Mouse (Mus musculus) cerebellum, adult 2 months (tissue): ENCODE results near the gene Spock1.

ENCODE experiments used
- CTCF ChIP-seq: fragments of 200-500 bp; IDR thresholded peaks from 2 replicates; pipeline ENCODE4 v1.5.1; 2011; ENCODE audit warnings: low read depth, mild to moderate bottlenecking, control low read depth, low read length, moderate library complexity, borderline replicate concordance; ENCODE audit not compliant: insufficient read depth
- POLR2A ChIP-seq: fragments of 200-500 bp; IDR thresholded peaks from 2 replicates; pipeline ENCODE4 v1.6.1; 2011; ENCODE audit warnings: low read length, control low read depth, borderline replicate concordance; ENCODE audit not compliant: insufficient read depth

- TF ChIP-seq POLR2A (no peak), CTCF (no peak)
Observed at GRCm38 (mm10) chr13:57858491-57858890, 49.6 kb downstream of the Spock1 start.
